Mouse (Mus musculus): ENCODE data around the gene Ints6. TPM values are rescaled to one million over a fixed set of nuclear protein-coding genes. Genes with fewer than 3 reads are reported as not detected.

The Ints6 gene
- 7.2 TPM for polyA plus RNA-seq (2012; fragmentation: generic; extraction: Trizol)

GRCm38 (mm10) chr14:62761036-62761881, at the start of gene Ints6:
Gene Ints6, minus strand, starts transcription at chr14:62761169.
- Histone ChIP-seq H3K4me2 (ENCODE audit: low read depth) (peak within 1 kb of the TSS; percentile 94), H3K79me2 (ENCODE audit: control insufficient read depth, insufficient read depth) (peaks cover 10% of the 10 kb centered on the region), H3K27me3 (ENCODE audit: control insufficient read depth, insufficient read depth, insufficient read length) (no peaks in the 10 kb centered on the region), H3ac (ENCODE audit: control insufficient read depth, insufficient read length) (peak within 1 kb of the TSS; percentile 63), H3K4me3 (peak within 1 kb of the TSS; percentile 72), H3K36me3 (ENCODE audit: control insufficient read depth, insufficient read depth) (no peaks in the 10 kb centered on the region)
- TF ChIP-seq CEBPB (IDR thresholded peaks at IDR 0.05; ENCODE audit: insufficient read depth, poor library complexity, severe bottlenecking) (no peak), MYOG (IDR thresholded peaks at IDR 0.05; ENCODE audit: control insufficient read depth in 1 of 3, insufficient read depth in 1 of 3, insufficient read length in 2 of 3, low read depth in 2 of 3) (no peak), POLR2AphosphoS2 (IDR thresholded peaks at IDR 0.05; ENCODE audit: insufficient read length, low read depth) (peak; percentile 100), MAX (IDR thresholded peaks at IDR 0.05; ENCODE audit: low read depth) (no peak), USF1 (IDR thresholded peaks at IDR 0.05; ENCODE audit: low read depth) (peak; percentile 98), E2F4 (IDR thresholded peaks at IDR 0.05; ENCODE audit: insufficient read depth) (peak; percentile 24), MYOD1 (IDR thresholded peaks at IDR 0.05; ENCODE audit: control insufficient read depth in 1 of 3, insufficient read length in 2 of 3, low read depth in 2 of 3) (no peak), REST (IDR thresholded peaks at IDR 0.05; ENCODE audit: insufficient read depth, insufficient read length) (no peak), POLR2A (IDR thresholded peaks at IDR 0.05; ENCODE audit: insufficient read length, low read depth) (peak; percentile 93), TCF3 (IDR thresholded peaks at IDR 0.05; ENCODE audit: insufficient read length, low read depth) (no peak), TCF12 (IDR thresholded peaks at IDR 0.05; ENCODE audit: insufficient read depth, poor library complexity, severe bottlenecking) (no peak), SRF (IDR thresholded peaks at IDR 0.05; ENCODE audit: control insufficient read depth, insufficient read length, low read depth) (no peak)

GRCm38 (mm10) chr14:62808661-62809523, 47.9 kb upstream of the Ints6 start:
- no peaks in the 10 kb centered on the region for H3K36me3 ChIP-seq (ENCODE audit: control insufficient read depth, insufficient read depth)
- no peak overlapping the region for H3K4me3 ChIP-seq
- H3K4me2 ChIP-seq (ENCODE audit: low read depth) = peak overlapping the region; percentile 39
- TF ChIP-seq E2F4 (IDR thresholded peaks at IDR 0.05; ENCODE audit: insufficient read depth) = no peak
- no peak for TF ChIP-seq POLR2A (IDR thresholded peaks at IDR 0.05; ENCODE audit: insufficient read length, low read depth)
- TF ChIP-seq REST (IDR thresholded peaks at IDR 0.05; ENCODE audit: insufficient read depth, insufficient read length) = no peak
- no peak for TF ChIP-seq CEBPB (IDR thresholded peaks at IDR 0.05; ENCODE audit: insufficient read depth, poor library complexity, severe bottlenecking)
- TF ChIP-seq POLR2AphosphoS2 (IDR thresholded peaks at IDR 0.05; ENCODE audit: insufficient read length, low read depth) = no peak
- TF ChIP-seq MAX (IDR thresholded peaks at IDR 0.05; ENCODE audit: low read depth) = peak; percentile 44
- no peak for TF ChIP-seq TCF3 (IDR thresholded peaks at IDR 0.05; ENCODE audit: insufficient read length, low read depth)
- TF ChIP-seq USF1 (IDR thresholded peaks at IDR 0.05; ENCODE audit: low read depth) = no peak
- TF ChIP-seq SRF (IDR thresholded peaks at IDR 0.05; ENCODE audit: control insufficient read depth, insufficient read length, low read depth) = no peak
- peak in 2 of 3 experiments; percentile 72 to 85 for TF ChIP-seq MYOD1 (IDR thresholded peaks at IDR 0.05; ENCODE audit: control insufficient read depth in 1 of 3, insufficient read length in 2 of 3, low read depth in 2 of 3)
- TF ChIP-seq MYOG (IDR thresholded peaks at IDR 0.05; ENCODE audit: control insufficient read depth in 1 of 3, insufficient read depth in 1 of 3, insufficient read length in 2 of 3, low read depth in 2 of 3) = peak in 1 of 3 experiments; percentile 9
- TF ChIP-seq TCF12 (IDR thresholded peaks at IDR 0.05; ENCODE audit: insufficient read depth, poor library complexity, severe bottlenecking) = peak; percentile 27
- no peaks in the 10 kb centered on the region for H3K27me3 ChIP-seq (ENCODE audit: control insufficient read depth, insufficient read depth, insufficient read length)
- H3ac ChIP-seq (ENCODE audit: control insufficient read depth, insufficient read length) = no peak overlapping the region
- no peaks in the 10 kb centered on the region for H3K79me2 ChIP-seq (ENCODE audit: control insufficient read depth, insufficient read depth)

GRCm38 (mm10) chr14:62806921-62807320, 46.0 kb upstream of the Ints6 start:
- H3K36me3 ChIP-seq (ENCODE audit: control insufficient read depth, insufficient read depth) = no peaks in the 10 kb centered on the region
- TF ChIP-seq POLR2A (IDR thresholded peaks at IDR 0.05; ENCODE audit: insufficient read length, low read depth) (no peak), TCF3 (IDR thresholded peaks at IDR 0.05; ENCODE audit: insufficient read length, low read depth) (no peak), MYOG (IDR thresholded peaks at IDR 0.05; ENCODE audit: control insufficient read depth in 1 of 3, insufficient read depth in 1 of 3, insufficient read length in 2 of 3, low read depth in 2 of 3) (no peak), SRF (IDR thresholded peaks at IDR 0.05; ENCODE audit: control insufficient read depth, insufficient read length, low read depth) (no peak)
- no peak overlapping the region for H3K4me3 ChIP-seq
- H3K79me2 ChIP-seq (ENCODE audit: control insufficient read depth, insufficient read depth) = no peaks in the 10 kb centered on the region
- peak overlapping the region; percentile 63 for H3K4me2 ChIP-seq (ENCODE audit: low read depth)
- no peak overlapping the region for H3ac ChIP-seq (ENCODE audit: control insufficient read depth, insufficient read length)
- H3K27me3 ChIP-seq (ENCODE audit: control insufficient read depth, insufficient read depth, insufficient read length) = no peaks in the 10 kb centered on the region

GRCm38 (mm10) chr14:62803204-62803603, 42.2 kb upstream of the Ints6 start:
- TF ChIP-seq MAX (IDR thresholded peaks at IDR 0.05; ENCODE audit: low read depth) = no peak
- TF ChIP-seq SRF (IDR thresholded peaks at IDR 0.05; ENCODE audit: control insufficient read depth, insufficient read length, low read depth) = no peak
- no peak for TF ChIP-seq MYOD1 (IDR thresholded peaks at IDR 0.05; ENCODE audit: control insufficient read depth in 1 of 3, insufficient read length in 2 of 3, low read depth in 2 of 3)
- no peak for TF ChIP-seq REST (IDR thresholded peaks at IDR 0.05; ENCODE audit: insufficient read depth, insufficient read length)
- no peak for TF ChIP-seq MYOG (IDR thresholded peaks at IDR 0.05; ENCODE audit: control insufficient read depth in 1 of 3, insufficient read depth in 1 of 3, insufficient read length in 2 of 3, low read depth in 2 of 3)
- TF ChIP-seq CEBPB (IDR thresholded peaks at IDR 0.05; ENCODE audit: insufficient read depth, poor library complexity, severe bottlenecking) = no peak
- no peak for TF ChIP-seq USF1 (IDR thresholded peaks at IDR 0.05; ENCODE audit: low read depth)
- no peak for TF ChIP-seq TCF12 (IDR thresholded peaks at IDR 0.05; ENCODE audit: insufficient read depth, poor library complexity, severe bottlenecking)
- no peak for TF ChIP-seq E2F4 (IDR thresholded peaks at IDR 0.05; ENCODE audit: insufficient read depth)
- no peak for TF ChIP-seq POLR2AphosphoS2 (IDR thresholded peaks at IDR 0.05; ENCODE audit: insufficient read length, low read depth)
- no peak for TF ChIP-seq TCF3 (IDR thresholded peaks at IDR 0.05; ENCODE audit: insufficient read length, low read depth)
- TF ChIP-seq POLR2A (IDR thresholded peaks at IDR 0.05; ENCODE audit: insufficient read length, low read depth) = no peak
- Histone ChIP-seq H3K27me3 (ENCODE audit: control insufficient read depth, insufficient read depth, insufficient read length) (no peaks in the 10 kb centered on the region), H3ac (ENCODE audit: control insufficient read depth, insufficient read length) (no peak overlapping the region), H3K4me3 (no peak overlapping the region), H3K4me2 (ENCODE audit: low read depth) (no peak overlapping the region), H3K79me2 (ENCODE audit: control insufficient read depth, insufficient read depth) (no peaks in the 10 kb centered on the region), H3K36me3 (ENCODE audit: control insufficient read depth, insufficient read depth) (no peaks in the 10 kb centered on the region)
